21 mouse cellular contexts compared by ENCODE assay signal in genomic region chr6:55388546-55389169, GRCm38 (mm10). TPM values are rescaled to one million over a fixed set of nuclear protein-coding genes. Genes with fewer than 3 reads are reported as not detected.
A peak's percentile ranks its signal among the peaks of the same experiment; 100 is the strongest.
DNase-seq lines count a peak whose midpoint lies in the region; ATAC-seq and TF ChIP-seq lines count a peak whose summit lies in the region.
"Had no signal": no experiment of that assay in that cellular context is flagged by ENCODE, and none has a peak within 500 bp of the region (broad histone marks: within the 10 kb centered on the region; RNA-seq: fewer than 3 reads in every experiment).

No protein-coding gene starts in this region.

- peak overlapping the region; percentile 71 for H3K27ac ChIP-seq in midbrain, embryonic 10.5 days (replicated peaks)
- H3K27ac ChIP-seq in midbrain, postnatal 0 days (ENCODE audit: low read depth, low read length), result no peak overlapping the region
- peak overlapping the region; percentile 93 for H3K27ac ChIP-seq in forebrain, embryonic 15.5 days (replicated peaks)
- peak overlapping the region; percentile 58 for H3K27ac ChIP-seq in midbrain, embryonic 12.5 days (replicated peaks)
- no peak overlapping the region for H3K27ac ChIP-seq in stomach, postnatal 0 days (replicated peaks)
- H3K27ac ChIP-seq in kidney, embryonic 14.5 days (ENCODE audit: low read depth, low read length), result no peak overlapping the region
- H3K27ac ChIP-seq: intestine, embryonic 15.5 days; limb, embryonic 13.5 days; macrophage had no signal

- TF ChIP-seq EP300 in stomach, postnatal 0 days (optimal IDR thresholded peaks at IDR 0.05), result no peak

- no peak for ATAC-seq in midbrain, postnatal 0 days (ENCODE audit: low FRiP score)
- peak; percentile 78 for ATAC-seq in forebrain, embryonic 15.5 days (replicated peaks)
- peak; percentile 48 for ATAC-seq in midbrain, embryonic 12.5 days (ENCODE audit: low FRiP score, low read depth)
- ATAC-seq in stomach, postnatal 0 days (ENCODE audit: low FRiP score, low TSS enrichment), result no peak
- no peak for ATAC-seq in kidney, embryonic 14.5 days (ENCODE audit: low FRiP score, low TSS enrichment)
- ATAC-seq: intestine, embryonic 15.5 days had no signal

- H3K4me1 ChIP-seq in midbrain, embryonic 10.5 days, result peaks cover 44% of the 10 kb centered on the region
- peaks cover 8% of the 10 kb centered on the region; the same call in 1 of the 2 replicates for H3K4me1 ChIP-seq in midbrain, postnatal 0 days (ENCODE audit: insufficient read depth, low read length)
- H3K4me1 ChIP-seq in forebrain, embryonic 15.5 days, result peaks cover 37% of the 10 kb centered on the region
- H3K4me1 ChIP-seq in midbrain, embryonic 12.5 days, result peaks cover 29% of the 10 kb centered on the region
- H3K4me1 ChIP-seq in stomach, postnatal 0 days (replicated peaks; ENCODE audit: control insufficient read depth, insufficient read depth), result no peaks in the 10 kb centered on the region
- H3K4me1 ChIP-seq in kidney, embryonic 14.5 days (ENCODE audit: control insufficient read depth, insufficient read depth, low read length), result 0 out of 2 replicates have a peak, but pooled peaks cover 4% of the 10 kb centered on the region

- H3K9ac ChIP-seq in midbrain, postnatal 0 days (replicated peaks; ENCODE audit: low read length, poor library complexity, severe bottlenecking), result no peak overlapping the region
- no peak overlapping the region for H3K9ac ChIP-seq in forebrain, embryonic 15.5 days (replicated peaks)
- no peak overlapping the region for H3K9ac ChIP-seq in midbrain, embryonic 12.5 days (replicated peaks)
- H3K9ac ChIP-seq in stomach, postnatal 0 days (ENCODE audit: low read length), result no peak overlapping the region
- no peak overlapping the region for H3K9ac ChIP-seq in kidney, embryonic 14.5 days (ENCODE audit: low read depth, low read length)
- H3K9ac ChIP-seq: intestine, embryonic 15.5 days; limb, embryonic 13.5 days had no signal

- H3K9me3 ChIP-seq in midbrain, embryonic 10.5 days (replicated peaks), result no peaks in the 10 kb centered on the region
- no peaks in the 10 kb centered on the region for H3K9me3 ChIP-seq in midbrain, postnatal 0 days (ENCODE audit: low read length)
- H3K9me3 ChIP-seq in forebrain, embryonic 15.5 days, result no peaks in the 10 kb centered on the region
- no peaks in the 10 kb centered on the region for H3K9me3 ChIP-seq in midbrain, embryonic 12.5 days
- no peaks in the 10 kb centered on the region for H3K9me3 ChIP-seq in stomach, postnatal 0 days (ENCODE audit: control insufficient read depth, low read length)
- H3K9me3 ChIP-seq in kidney, embryonic 14.5 days (ENCODE audit: control insufficient read depth, low read length), result no peaks in the 10 kb centered on the region
- H3K9me3 ChIP-seq: intestine, embryonic 15.5 days; limb, embryonic 13.5 days had no signal

- no peak for DNase-seq in midbrain, embryonic 10.5 days (ENCODE audit: low spot score)
- no peak for DNase-seq in midbrain, postnatal 0 days (ENCODE audit: low spot score)
- peak; percentile 10 for DNase-seq in stomach, postnatal 0 days (ENCODE audit: low spot score)
- DNase-seq in testis, postnatal 14 days (ENCODE audit: low spot score), result no peak
- no peak for DNase-seq in gastrocnemius, postnatal 36 days
- DNase-seq: gastrocnemius, postnatal 10 days; kidney, postnatal 36 days; lung, adult 18-20 months; right cerebral cortex, postnatal 14 days; thymus, postnatal 4 days had no signal

- no peak for TF ChIP-seq CTCF in midbrain, postnatal 0 days (IDR thresholded peaks at IDR 0.05)
- no peak for TF ChIP-seq CTCF in stomach, postnatal 0 days (IDR thresholded peaks at IDR 0.05; ENCODE audit: low read depth)

- H3K4me2 ChIP-seq in midbrain, postnatal 0 days (ENCODE audit: low read depth, low read length, poor library complexity, severe bottlenecking), result no peak overlapping the region
- peak overlapping the region; percentile 10 for H3K4me2 ChIP-seq in forebrain, embryonic 15.5 days (replicated peaks)
- H3K4me2 ChIP-seq in midbrain, embryonic 12.5 days (replicated peaks), result no peak overlapping the region
- no peak overlapping the region for H3K4me2 ChIP-seq in stomach, postnatal 0 days (replicated peaks; ENCODE audit: low read depth)
- H3K4me2 ChIP-seq in kidney, embryonic 14.5 days (replicated peaks; ENCODE audit: low read depth, low read length), result no peak overlapping the region
- H3K4me2 ChIP-seq: intestine, embryonic 15.5 days; limb, embryonic 13.5 days had no signal

- no peaks in the 10 kb centered on the region for H3K27me3 ChIP-seq in midbrain, embryonic 10.5 days (ENCODE audit: low read depth, poor library complexity, severe bottlenecking)
- no peaks in the 10 kb centered on the region for H3K27me3 ChIP-seq in midbrain, postnatal 0 days (ENCODE audit: insufficient read depth, low read length)
- H3K27me3 ChIP-seq in forebrain, embryonic 15.5 days, result no peaks in the 10 kb centered on the region
- 0 out of 2 replicates have a peak, but pooled peaks cover 6% of the 10 kb centered on the region for H3K27me3 ChIP-seq in midbrain, embryonic 12.5 days
- H3K27me3 ChIP-seq in stomach, postnatal 0 days (ENCODE audit: control insufficient read depth, insufficient read depth, low read length), result no peaks in the 10 kb centered on the region
- no peaks in the 10 kb centered on the region for H3K27me3 ChIP-seq in kidney, embryonic 14.5 days (ENCODE audit: control insufficient read depth, insufficient read depth, low read length)
- H3K27me3 ChIP-seq: intestine, embryonic 15.5 days had no signal

- H3K36me3 ChIP-seq in midbrain, embryonic 10.5 days, result no peaks in the 10 kb centered on the region
- H3K36me3 ChIP-seq in midbrain, postnatal 0 days (ENCODE audit: insufficient read depth, low read length), result no peaks in the 10 kb centered on the region
- H3K36me3 ChIP-seq in forebrain, embryonic 15.5 days, result no peaks in the 10 kb centered on the region
- H3K36me3 ChIP-seq in midbrain, embryonic 12.5 days, result no peaks in the 10 kb centered on the region
- no peaks in the 10 kb centered on the region for H3K36me3 ChIP-seq in stomach, postnatal 0 days (ENCODE audit: control insufficient read depth, insufficient read depth, low read length)
- no peaks in the 10 kb centered on the region for H3K36me3 ChIP-seq in kidney, embryonic 14.5 days (ENCODE audit: control insufficient read depth, insufficient read depth, low read length)
- H3K36me3 ChIP-seq: intestine, embryonic 15.5 days; limb, embryonic 13.5 days had no signal

- 59% methylated on average over 12 of the region's 12 CpGs for WGBS in midbrain, embryonic 10.5 days
- WGBS in midbrain, postnatal 0 days, result 32% methylated on average over 12 of the region's 12 CpGs
- WGBS in forebrain, embryonic 15.5 days, result 23% methylated on average over 12 of the region's 12 CpGs
- 31% methylated on average over 12 of the region's 12 CpGs for WGBS in midbrain, embryonic 12.5 days
- 53% methylated on average over 12 of the region's 12 CpGs for WGBS in stomach, postnatal 0 days
- WGBS in kidney, embryonic 14.5 days, result 42% methylated on average over 12 of the region's 12 CpGs

- intact Hi-C loops in gastrocnemius, postnatal 36 days (cut with DNase I), result no loop called here

- no peak overlapping the region for H3K4me3 ChIP-seq in midbrain, embryonic 10.5 days
- H3K4me3 ChIP-seq in midbrain, postnatal 0 days (ENCODE audit: low read depth, low read length), result no peak overlapping the region
- H3K4me3 ChIP-seq in forebrain, embryonic 15.5 days, result no peak overlapping the region
- no peak overlapping the region for H3K4me3 ChIP-seq in midbrain, embryonic 12.5 days
- H3K4me3 ChIP-seq in stomach, postnatal 0 days (ENCODE audit: low read depth, low read length), result no peak overlapping the region
- H3K4me3 ChIP-seq in kidney, embryonic 14.5 days (ENCODE audit: low read length), result no peak overlapping the region
- H3K4me3 ChIP-seq: erythroblast, embryonic 14.5 days; intestine, embryonic 15.5 days; limb, embryonic 13.5 days had no signal

RNA-seq across cellular contexts. Expression of gene Ghrhr, which starts 12.6 kb away (rescaled TPM):
- polyA plus RNA-seq in midbrain, embryonic 10.5 days (2016; fragmentation: Nextera tagmentation; extraction: Ambion mirVana), result not detected in 2 replicates
- not detected in 2 replicates for total RNA-seq in midbrain, postnatal 0 days (2014; rRNA removed)
- polyA plus RNA-seq in midbrain, postnatal 0 days (2015; fragmentation: Nextera tagmentation; extraction: Ambion mirVana), result not detected in 2 replicates
- not detected in 2 replicates for polyA plus RNA-seq in forebrain, embryonic 15.5 days (2015; fragmentation: Nextera tagmentation; extraction: Ambion mirVana)
- polyA plus RNA-seq in midbrain, embryonic 12.5 days (2016; fragmentation: Nextera tagmentation; extraction: Ambion mirVana), result not detected in 2 replicates
- polyA plus RNA-seq in stomach, postnatal 0 days (2015; fragmentation: Nextera tagmentation; extraction: Ambion mirVana), result not detected in 2 replicates
- total RNA-seq in gastrocnemius, postnatal 36 days (2021), result not detected
- polyA plus RNA-seq in kidney, embryonic 14.5 days (2014; fragmentation: Nextera tagmentation; extraction: Ambion mirVana), result not detected in 2 replicates
- total RNA-seq: gastrocnemius, postnatal 10 days; left cerebral cortex, adult 18-20 months; MEL; neutrophil, adult 5-6 weeks had no signal
- polyA plus RNA-seq: erythroblast, embryonic 14.5 days; heart, embryonic 14.5 days; limb, embryonic 13.5 days; macrophage had no signal

RNA-seq across cellular contexts. Expression of gene Aqp1, which starts 52.4 kb away (rescaled TPM):
- 0.56 and 1.1 TPM in 2 replicates for polyA plus RNA-seq in midbrain, embryonic 10.5 days (2016; fragmentation: Nextera tagmentation; extraction: Ambion mirVana)
- total RNA-seq in midbrain, postnatal 0 days (2014; rRNA removed), result 2.2 and 13.2 TPM in 2 replicates
- polyA plus RNA-seq in midbrain, postnatal 0 days (2015; fragmentation: Nextera tagmentation; extraction: Ambion mirVana), result 0.63 and 1.1 TPM in 2 replicates
- 5.8 and 12.2 TPM in 2 replicates for polyA plus RNA-seq in forebrain, embryonic 15.5 days (2015; fragmentation: Nextera tagmentation; extraction: Ambion mirVana)
- 5.0 and 7.9 TPM in 2 replicates for polyA plus RNA-seq in midbrain, embryonic 12.5 days (2016; fragmentation: Nextera tagmentation; extraction: Ambion mirVana)
- polyA plus RNA-seq in stomach, postnatal 0 days (2015; fragmentation: Nextera tagmentation; extraction: Ambion mirVana), result 15.3 and 16.2 TPM in 2 replicates
- 100 to 1,000 TPM; 252 TPM for total RNA-seq in gastrocnemius, postnatal 36 days (2021)
- 2.8 and 5.5 TPM in 2 replicates for polyA plus RNA-seq in kidney, embryonic 14.5 days (2014; fragmentation: Nextera tagmentation; extraction: Ambion mirVana)
- polyA plus RNA-seq: macrophage had no signal

Comparison
In these comparisons a context has a peak if more than half of its experiments do, and no peak if none do; other contexts are left out.
1. H3K27ac ChIP-seq: peak in midbrain, embryonic 10.5 days (single experiment), forebrain, embryonic 15.5 days (single experiment) and midbrain, embryonic 12.5 days (single experiment); none in midbrain, postnatal 0 days (single experiment), stomach, postnatal 0 days (single experiment) and kidney, embryonic 14.5 days (single experiment).
2. ATAC-seq: peak in forebrain, embryonic 15.5 days (single experiment) and midbrain, embryonic 12.5 days (single experiment); none in midbrain, postnatal 0 days (single experiment), stomach, postnatal 0 days (single experiment) and kidney, embryonic 14.5 days (single experiment).